Mouse (Mus musculus): Measurements from ENCODE around the gene Msh4. TPM values are rescaled to one million over a fixed set of nuclear protein-coding genes. Genes with fewer than 3 reads are reported as not detected.

Gene Msh4
- polyA plus RNA-seq, 2 experiments: 0.11 TPM; not detected in 1

- Histone ChIP-seq H3K9ac (ENCODE audit: low read depth, low read length, severe bottlenecking) (no peak overlapping the region), H3K27ac (replicated peaks; ENCODE audit: low read depth, low read length) (no peak overlapping the region), H3K4me3 (replicated peaks; ENCODE audit: low read length) (no peak overlapping the region), H3K36me3 (ENCODE audit: control insufficient read depth, insufficient read depth, low read length) (peaks cover 3% of the 10 kb centered on the region; the same call in 1 of the 2 replicates), H3K4me1 (ENCODE audit: control insufficient read depth, insufficient read depth, low read length) (peaks cover 5% of the 10 kb centered on the region; the same call in 1 of the 2 replicates), H3K4me2 (replicated peaks; ENCODE audit: low read depth, low read length, severe bottlenecking) (no peak overlapping the region), H3K27me3 (ENCODE audit: control insufficient read depth, insufficient read depth, low read length) (no peaks in the 10 kb centered on the region), H3K9me3 (ENCODE audit: control insufficient read depth, low read length) (no peaks in the 10 kb centered on the region)
- no peak for ATAC-seq (ENCODE audit: low FRiP score, low read depth)
- 0% methylated on average over 1 of the region's 1 CpGs for WGBS
- DNase-seq (ENCODE audit: low spot score): peak; percentile 63
- TF ChIP-seq POLR2A (IDR thresholded peaks at IDR 0.05; ENCODE audit: borderline replicate concordance, extremely low read depth, insufficient read depth, insufficient read length): no peak
Measured at GRCm38 (mm10) chr3:153917200-153917599, 11.3 kb upstream of the Msh4 start.

DNA sequence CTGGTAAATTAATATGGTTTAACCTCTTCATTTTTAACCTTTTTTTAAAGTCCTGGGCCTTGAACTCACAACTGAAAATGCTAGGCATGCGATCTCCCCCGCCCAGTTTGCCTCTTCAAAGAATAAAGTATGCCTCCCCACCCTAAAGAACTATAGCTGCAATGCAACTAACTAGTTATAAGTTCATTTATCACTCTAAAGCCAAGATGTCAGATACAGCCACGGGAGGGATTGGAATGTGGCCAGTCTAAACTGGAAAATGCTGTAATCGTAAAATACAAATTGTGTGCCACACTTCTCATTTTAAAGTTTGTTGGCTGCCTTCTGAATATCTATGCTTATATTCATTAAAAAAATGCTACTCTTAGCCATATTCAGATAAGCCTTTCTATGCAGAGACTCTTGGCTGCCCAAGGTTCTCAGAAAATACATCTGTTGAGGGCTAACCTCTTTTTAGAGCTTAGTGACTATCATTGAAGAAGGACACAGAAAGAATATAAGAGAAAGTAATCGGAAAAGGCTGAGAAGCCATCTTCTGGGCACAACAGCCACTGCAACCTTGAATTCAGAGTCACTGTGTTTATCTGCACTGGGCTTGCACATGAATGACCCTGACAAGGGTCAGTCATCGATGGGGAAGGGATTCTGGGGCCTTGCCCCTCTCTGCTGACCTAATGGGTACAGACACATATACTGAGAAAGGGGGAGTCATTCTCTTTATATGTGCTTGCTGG lies 7.7 kb upstream of the Msh4 start:
- no peaks in the 10 kb centered on the region for H3K9me3 ChIP-seq (ENCODE audit: control insufficient read depth, low read length)
- no peak for TF ChIP-seq POLR2A (IDR thresholded peaks at IDR 0.05; ENCODE audit: borderline replicate concordance, extremely low read depth, insufficient read depth, insufficient read length)
- no peak for ATAC-seq (ENCODE audit: low FRiP score, low read depth)
- H3K4me3 ChIP-seq (replicated peaks; ENCODE audit: low read length): peak overlapping the region; percentile 89
- peaks cover 22% of the 10 kb centered on the region for H3K4me1 ChIP-seq (ENCODE audit: control insufficient read depth, insufficient read depth, low read length)
- H3K27me3 ChIP-seq (ENCODE audit: control insufficient read depth, insufficient read depth, low read length): no peaks in the 10 kb centered on the region
- peak overlapping the region; percentile 52 for H3K4me2 ChIP-seq (replicated peaks; ENCODE audit: low read depth, low read length, severe bottlenecking)
- H3K9ac ChIP-seq (ENCODE audit: low read depth, low read length, severe bottlenecking): peak overlapping the region; percentile 97
- peak overlapping the region; percentile 90 for H3K27ac ChIP-seq (replicated peaks; ENCODE audit: low read depth, low read length)
- 41% methylated on average over 6 of the region's 6 CpGs for WGBS
- peaks cover 29% of the 10 kb centered on the region for H3K36me3 ChIP-seq (ENCODE audit: control insufficient read depth, insufficient read depth, low read length)
- DNase-seq (ENCODE audit: low spot score): no peak

GRCm38 (mm10) chr3:153912546-153913509 lies 6.9 kb upstream of the Msh4 start, which contains the start of gene Rabggtb:
Gene Rabggtb, minus strand, starts transcription at chr3:153913009.
- peak; percentile 90 for TF ChIP-seq POLR2A (IDR thresholded peaks at IDR 0.05; ENCODE audit: borderline replicate concordance, extremely low read depth, insufficient read depth, insufficient read length)
- Histone ChIP-seq H3K27me3 (ENCODE audit: control insufficient read depth, insufficient read depth, low read length) (no peaks in the 10 kb centered on the region), H3K4me1 (ENCODE audit: control insufficient read depth, insufficient read depth, low read length) (peaks cover 22% of the 10 kb centered on the region), H3K4me3 (replicated peaks; ENCODE audit: low read length) (peak within 1 kb of the TSS; percentile 89), H3K36me3 (ENCODE audit: control insufficient read depth, insufficient read depth, low read length) (peaks cover 38% of the 10 kb centered on the region), H3K4me2 (replicated peaks; ENCODE audit: low read depth, low read length, severe bottlenecking) (peak within 1 kb of the TSS; percentile 72), H3K9ac (ENCODE audit: low read depth, low read length, severe bottlenecking) (peak within 1 kb of the TSS; percentile 97), H3K9me3 (ENCODE audit: control insufficient read depth, low read length) (no peaks in the 10 kb centered on the region), H3K27ac (replicated peaks; ENCODE audit: low read depth, low read length) (peak within 1 kb of the TSS; percentile 90)
- DNase-seq (ENCODE audit: low spot score) (peak; percentile 93), ATAC-seq (ENCODE audit: low FRiP score, low read depth) (peak; percentile 96)
- WGBS: 4% methylated on average over 52 of the region's 65 CpGs

DNA sequence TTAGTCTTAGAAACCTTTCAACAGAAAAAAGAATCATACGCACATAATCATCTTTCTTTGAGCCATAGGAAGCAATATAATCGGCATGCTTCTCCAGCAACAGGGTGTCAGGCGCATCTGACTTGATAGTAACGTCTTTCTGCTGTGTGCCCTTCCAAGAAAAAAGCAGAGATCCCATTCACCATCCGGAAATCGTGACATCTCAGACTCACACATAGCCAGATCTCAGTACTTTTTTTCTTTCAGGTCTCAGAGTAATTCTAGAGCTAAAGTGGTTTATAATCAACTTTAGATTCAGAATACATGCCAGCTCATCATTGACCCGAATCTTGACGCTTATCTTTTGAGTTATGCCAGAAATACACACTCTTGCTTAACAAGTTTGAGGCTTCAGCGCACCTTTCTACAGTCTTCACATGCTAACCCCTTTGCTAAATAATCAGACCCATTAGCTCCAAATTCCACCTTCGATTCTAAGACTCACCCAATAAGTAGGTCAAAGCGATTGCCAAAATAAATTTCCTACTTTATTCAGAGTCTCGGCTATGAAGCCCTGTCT lies 6.0 kb upstream of the Msh4 start:
- peak overlapping the region; percentile 72 for H3K4me2 ChIP-seq (replicated peaks; ENCODE audit: low read depth, low read length, severe bottlenecking)
- TF ChIP-seq POLR2A (IDR thresholded peaks at IDR 0.05; ENCODE audit: borderline replicate concordance, extremely low read depth, insufficient read depth, insufficient read length): no peak
- whole genome bisulfite sequencing: 3% methylated on average over 12 of the region's 12 CpGs
- no peaks in the 10 kb centered on the region for H3K27me3 ChIP-seq (ENCODE audit: control insufficient read depth, insufficient read depth, low read length)
- H3K9me3 ChIP-seq (ENCODE audit: control insufficient read depth, low read length): no peaks in the 10 kb centered on the region
- peak overlapping the region; percentile 89 for H3K4me3 ChIP-seq (replicated peaks; ENCODE audit: low read length)
- DNase-seq (ENCODE audit: low spot score) (no peak), ATAC-seq (ENCODE audit: low FRiP score, low read depth) (no peak)
- H3K9ac ChIP-seq (ENCODE audit: low read depth, low read length, severe bottlenecking): peak overlapping the region; percentile 97
- peaks cover 22% of the 10 kb centered on the region for H3K4me1 ChIP-seq (ENCODE audit: control insufficient read depth, insufficient read depth, low read length)
- peak overlapping the region; percentile 90 for H3K27ac ChIP-seq (replicated peaks; ENCODE audit: low read depth, low read length)
- peaks cover 46% of the 10 kb centered on the region for H3K36me3 ChIP-seq (ENCODE audit: control insufficient read depth, insufficient read depth, low read length)
